Mouse (Mus musculus) induced T-regulatory cell, adult 2 months (primary cell): ENCODE measurements around the gene Dtnbp1.

Source experiments
- DNase-seq: peaks from one replicate; pipeline ENCODE4 v3.0.0-alpha.2; 2012; ENCODE audit warnings: low read depth

Gene Dtnbp1

DNA sequence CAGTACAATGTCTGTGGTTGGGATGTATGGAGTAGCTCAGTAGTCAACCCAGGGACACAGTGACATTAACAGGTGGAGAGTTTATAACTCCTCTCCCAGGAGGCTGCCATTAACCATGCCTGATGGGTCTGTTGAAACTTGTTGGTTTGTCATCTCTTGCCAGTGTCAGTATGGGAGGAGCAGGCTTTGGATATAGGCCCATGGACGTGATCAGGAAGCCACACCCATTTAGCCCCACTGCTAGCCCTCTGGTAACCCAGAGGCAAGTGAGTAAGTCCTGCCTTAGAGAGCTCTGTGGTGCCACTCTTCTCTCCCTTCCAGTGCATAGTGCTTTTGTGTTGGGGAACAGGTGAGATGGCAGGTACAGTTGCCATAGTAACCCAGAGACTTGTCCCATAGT, 97.7 kb downstream of the Dtnbp1 start:
- no peak for DNase-seq

DNA sequence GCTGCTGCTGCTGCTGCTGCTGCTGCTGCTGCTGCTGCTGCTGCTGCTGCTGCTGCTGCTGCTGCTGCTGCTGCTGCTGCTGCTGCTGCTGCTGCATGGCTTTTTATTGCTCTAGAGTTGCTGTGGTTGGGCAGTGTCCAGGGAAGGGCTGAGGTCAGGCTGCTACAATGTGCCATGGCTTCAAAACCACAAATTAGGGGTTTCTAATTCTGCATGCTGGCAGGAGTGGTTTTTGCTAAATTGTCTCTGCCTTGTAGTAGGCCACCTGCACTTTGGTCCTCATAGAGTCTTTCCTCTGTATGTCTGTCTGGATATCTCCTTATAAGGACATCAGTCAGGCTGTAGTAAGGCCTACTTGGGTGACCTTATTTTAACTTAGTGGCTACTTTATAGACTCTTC, 98.5 kb downstream of the Dtnbp1 start:
- DNase-seq = no peak

DNA sequence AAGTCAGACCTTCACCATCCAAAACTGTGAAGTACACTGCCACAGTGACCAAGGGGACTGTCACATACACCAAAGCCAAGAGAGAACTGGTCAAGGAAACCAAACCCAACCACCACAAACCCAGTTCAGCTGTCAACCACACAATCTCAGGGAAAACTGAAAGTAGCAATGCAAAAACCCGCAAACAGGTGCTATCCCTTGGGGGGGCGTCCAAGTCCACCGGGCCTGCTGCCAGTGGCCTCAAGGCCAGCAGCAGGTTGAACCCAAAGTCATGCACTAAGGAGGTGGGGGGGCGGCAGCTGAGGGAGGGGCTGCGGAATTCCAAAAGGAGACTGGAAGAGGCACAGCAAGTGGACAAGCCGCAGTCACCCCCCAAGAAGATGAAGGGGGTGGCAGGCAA, 99.6 kb downstream of the Dtnbp1 start:
- no peak for DNase-seq

DNA sequence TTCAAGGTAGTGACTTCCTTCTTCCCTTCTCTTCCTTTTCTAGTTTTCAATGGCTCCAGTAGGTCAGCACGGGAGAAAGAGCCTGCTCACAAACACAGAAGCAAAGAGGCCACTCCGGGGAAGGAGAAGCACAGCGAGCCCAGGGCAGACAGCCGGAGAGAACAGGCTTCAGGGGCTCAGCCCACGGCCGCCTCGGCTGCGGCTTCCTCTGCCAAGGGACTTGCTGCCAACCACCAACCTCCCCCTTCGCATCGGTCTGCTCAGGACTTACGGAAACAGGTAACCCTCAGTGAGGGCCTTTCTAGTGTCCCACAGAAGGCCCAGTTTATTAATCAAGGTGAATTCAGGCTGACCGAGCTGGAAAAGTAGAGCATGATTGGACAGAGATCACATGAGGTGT, 105.7 kb downstream of the Dtnbp1 start:
- DNase-seq = no peak

DNA sequence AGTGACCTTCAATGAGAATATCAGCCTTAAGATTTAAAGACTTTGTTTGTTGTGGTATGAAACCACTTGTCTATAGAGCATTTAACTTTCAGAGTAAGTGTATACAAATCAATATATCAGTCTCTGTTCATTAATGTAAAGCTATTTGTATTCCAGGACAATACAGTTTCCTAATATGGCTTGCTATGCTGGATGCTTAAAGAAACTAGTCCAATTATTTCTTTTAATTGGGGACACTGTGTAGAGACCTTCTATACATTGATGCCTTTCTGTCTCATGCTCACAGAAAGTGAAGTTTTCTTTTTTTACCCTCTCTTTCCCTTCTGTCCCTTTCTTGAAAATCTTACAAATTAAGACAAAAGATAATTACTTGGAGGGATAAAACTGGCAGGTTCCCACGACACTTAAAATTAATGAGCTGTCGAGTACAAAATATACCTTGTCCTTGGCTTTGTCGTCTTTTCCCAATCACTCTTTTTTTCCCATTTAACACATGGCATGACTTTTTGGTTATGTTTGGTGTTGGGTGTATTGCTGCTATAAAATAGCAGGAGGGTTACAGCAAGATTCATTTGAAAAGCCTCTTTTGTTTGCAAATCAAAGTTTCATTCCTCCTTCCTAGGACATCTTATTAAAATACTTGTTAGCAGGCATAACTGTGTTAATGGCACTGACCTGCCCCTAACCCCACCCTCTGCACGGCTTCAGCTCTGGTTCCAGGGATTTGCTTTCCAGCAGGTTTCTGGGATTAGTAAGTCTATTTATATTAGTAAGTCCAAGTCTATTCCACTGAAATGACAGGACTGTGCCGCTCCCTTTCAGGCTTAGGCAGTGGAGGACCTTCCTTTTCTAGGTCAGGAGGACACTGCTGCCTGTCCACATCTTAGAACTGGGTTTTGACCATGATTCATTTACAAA, 109.9 kb downstream of the Dtnbp1 start:
- no peak for DNase-seq

DNA sequence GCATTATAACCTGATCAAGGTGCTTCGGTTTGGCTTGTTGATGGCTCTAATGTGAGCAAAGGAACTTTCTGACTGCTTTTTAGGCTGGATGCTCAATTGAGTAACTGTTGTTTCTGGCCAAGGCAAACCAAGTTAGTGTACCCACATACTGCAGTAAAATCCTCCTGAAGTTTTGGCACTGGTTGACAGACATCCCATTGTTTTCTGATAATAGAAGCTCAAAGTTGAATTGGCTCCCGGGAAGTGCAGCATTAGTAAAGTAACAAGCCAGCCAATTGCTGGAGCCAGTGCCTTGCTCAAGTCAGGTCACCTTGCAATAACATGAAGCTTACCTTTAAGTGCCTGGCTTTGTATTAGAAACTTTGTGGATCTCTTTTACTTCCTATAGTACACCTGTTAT, 111.3 kb downstream of the Dtnbp1 start:
- DNase-seq = no peak

DNA sequence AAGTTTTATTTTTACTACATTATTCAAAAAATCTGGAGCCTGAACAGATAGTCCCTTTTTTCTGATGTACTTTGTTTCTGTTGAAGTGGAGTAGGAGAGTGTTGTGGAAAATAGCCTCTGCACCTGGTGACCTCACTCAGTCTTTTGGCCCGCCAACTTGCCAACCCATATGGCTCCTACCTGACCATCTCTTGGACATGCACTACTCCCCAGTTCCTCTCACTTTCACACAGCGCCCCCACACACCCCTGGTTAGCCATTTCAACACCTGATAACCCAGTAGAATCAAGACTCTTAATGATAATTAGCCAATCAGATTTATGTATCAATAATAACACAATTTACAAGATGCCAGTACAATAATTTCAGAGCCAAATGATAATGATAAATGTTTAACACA, 115.7 kb downstream of the Dtnbp1 start:
- no peak for DNase-seq

DNA sequence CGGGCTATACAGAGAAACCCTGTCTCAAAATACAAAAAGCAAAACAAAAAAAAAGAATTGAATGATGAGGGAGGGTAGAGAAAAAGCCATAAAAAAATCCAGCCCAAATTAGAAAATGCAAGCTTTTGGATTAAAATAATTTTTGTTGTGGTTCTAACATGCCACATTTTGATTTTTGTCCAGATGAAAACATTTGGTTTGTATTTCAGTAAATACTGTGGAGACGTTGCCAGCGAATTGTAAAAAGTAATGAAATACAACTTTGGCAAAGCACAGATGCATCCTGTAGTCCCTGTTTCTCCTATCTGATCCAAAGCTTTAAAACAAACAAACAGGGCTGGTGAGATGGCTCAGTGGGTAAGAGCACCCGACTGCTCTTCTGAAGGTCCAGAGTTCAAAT, 120.9 kb downstream of the Dtnbp1 start:
- DNase-seq = no peak

DNA sequence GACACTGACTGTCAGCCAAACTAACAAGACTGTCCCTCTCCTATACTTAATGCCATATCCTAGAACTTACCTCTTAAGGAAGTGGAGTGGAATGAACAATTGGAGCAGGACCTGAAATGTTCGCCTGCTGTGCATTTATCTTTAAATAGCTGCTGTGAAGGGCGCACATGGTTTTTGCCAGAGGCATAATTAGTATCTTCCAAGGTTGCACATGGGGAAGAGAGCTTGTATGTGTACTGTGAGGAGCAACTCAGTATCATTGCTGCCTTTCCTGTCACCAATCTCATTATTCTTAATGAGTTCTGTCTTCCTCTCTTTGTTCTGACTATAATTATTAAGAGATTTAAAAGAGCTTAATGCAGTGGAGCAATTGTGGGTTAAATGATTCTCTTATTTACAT, 125.1 kb downstream of the Dtnbp1 start:
- no peak for DNase-seq
